Mouse (Mus musculus) erythroblast, embryonic 14.5 days (primary cell): Measurements from ENCODE around the gene Bex4. TPM values are rescaled to one million over a fixed set of nuclear protein-coding genes. Genes with fewer than 3 reads are reported as not detected.
A peak's percentile ranks its signal among the peaks of the same experiment; 100 is the strongest.
"Not testable (repeated sequence)": the region's sequence is repeated elsewhere in the genome, so short reads cannot be mapped to it uniquely, and the experiment has no call there.

Experiments
- H3K27me3 ChIP-seq: 2 replicates; pipeline ENCODE4 v1.6.1; 2012; ENCODE audit warnings: inconsistent platforms; ENCODE audit not compliant: control insufficient read depth
- H3K36me3 ChIP-seq: 2 replicates; pipeline ENCODE4 v1.6.1; 2012; ENCODE audit warnings: mild to moderate bottlenecking, inconsistent platforms; ENCODE audit not compliant: control insufficient read depth
- H3K4me1 ChIP-seq: 2 replicates; pipeline ENCODE4 v1.6.1; 2012; ENCODE audit warnings: inconsistent platforms; ENCODE audit not compliant: control insufficient read depth
- H3K4me3 ChIP-seq: replicated peaks from 2 replicates; pipeline ENCODE3; 2012; ENCODE audit warnings: moderate library complexity, mild to moderate bottlenecking, inconsistent platforms
- H3K9me3 ChIP-seq: 2 replicates; pipeline ENCODE4 v1.6.1; 2012; ENCODE audit warnings: low read length, inconsistent platforms, mixed read lengths; ENCODE audit not compliant: control insufficient read depth
- GATA1 ChIP-seq: IDR thresholded peaks from 2 replicates; pipeline ENCODE4 v1.6.1; 2012; ENCODE audit warnings: low read length, inconsistent platforms, mixed read lengths
- TAL1 ChIP-seq: IDR thresholded peaks from 3 replicates; pipeline ENCODE4 v1.6.1; 2012; ENCODE audit warnings: low read length, inconsistent platforms, mixed read lengths
- polyA plus RNA-seq: library from polyadenylated mRNA; stranded (reverse); fragments of >175 nt; gene quantifications from 2 replicates; pipeline ENCODE4 v1.2.3, GENCODE M21; 2012

The Bex4 gene
- polyA plus RNA-seq, 1 experiment: 7.0 TPM

DNA sequence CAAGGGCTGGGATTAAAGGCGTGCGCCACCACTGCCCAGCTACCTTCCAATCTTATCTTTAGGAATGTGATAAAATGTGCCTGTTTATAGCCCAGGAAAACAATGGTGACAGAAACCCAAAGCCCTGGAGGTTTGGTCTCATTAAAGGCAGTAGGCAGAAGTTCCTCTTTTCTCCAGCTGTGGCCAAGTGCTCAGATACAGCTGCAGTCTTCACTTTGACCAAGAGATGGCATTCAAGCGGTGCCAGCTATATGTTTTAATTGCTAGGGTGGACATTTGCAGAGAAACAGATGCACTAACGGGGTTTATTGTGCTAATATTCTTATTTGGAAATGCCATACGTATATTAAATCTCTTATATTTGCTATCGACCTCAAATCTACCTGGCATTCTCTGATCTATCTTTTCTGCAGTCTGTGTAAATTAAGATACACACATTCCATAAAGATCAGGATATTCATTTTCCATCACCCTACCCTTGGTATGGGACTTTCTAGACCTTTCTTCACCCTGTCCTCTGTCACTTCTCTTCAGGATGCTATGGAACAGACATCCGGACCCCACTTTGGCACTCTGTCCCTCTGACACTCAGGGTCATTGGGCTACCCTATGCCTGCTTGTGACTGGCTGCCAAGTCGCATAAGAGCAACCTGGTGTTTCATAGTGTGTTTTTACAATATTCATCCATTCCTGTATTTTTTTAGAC, 11.6 kb upstream of the Bex4 start:
- TF ChIP-seq GATA1 (no peak), TAL1 (no peak)
- Histone ChIP-seq H3K4me1 (peaks cover 8% of the 10 kb centered on the region), H3K4me3 (no peak overlapping the region), H3K36me3 (no peaks in the 10 kb centered on the region), H3K9me3 (no peaks in the 10 kb centered on the region), H3K27me3 (no peaks in the 10 kb centered on the region)

DNA sequence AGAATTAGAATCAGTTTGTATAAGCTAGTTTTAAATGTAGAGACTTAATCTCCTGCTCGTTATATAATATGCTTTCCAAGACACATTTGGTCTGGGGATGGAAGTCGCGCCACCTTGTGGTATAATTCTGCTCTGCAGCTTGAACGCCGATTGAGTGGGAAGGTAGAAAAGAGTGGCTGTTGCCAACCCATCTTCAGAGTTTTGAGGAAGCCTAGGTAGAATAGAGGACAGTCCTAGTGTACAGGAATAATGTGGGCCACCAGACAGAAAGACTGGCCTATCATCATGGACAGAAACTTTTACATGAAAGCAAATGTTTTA, 11.1 kb upstream of the Bex4 start:
- no peaks in the 10 kb centered on the region for H3K9me3 ChIP-seq

DNA sequence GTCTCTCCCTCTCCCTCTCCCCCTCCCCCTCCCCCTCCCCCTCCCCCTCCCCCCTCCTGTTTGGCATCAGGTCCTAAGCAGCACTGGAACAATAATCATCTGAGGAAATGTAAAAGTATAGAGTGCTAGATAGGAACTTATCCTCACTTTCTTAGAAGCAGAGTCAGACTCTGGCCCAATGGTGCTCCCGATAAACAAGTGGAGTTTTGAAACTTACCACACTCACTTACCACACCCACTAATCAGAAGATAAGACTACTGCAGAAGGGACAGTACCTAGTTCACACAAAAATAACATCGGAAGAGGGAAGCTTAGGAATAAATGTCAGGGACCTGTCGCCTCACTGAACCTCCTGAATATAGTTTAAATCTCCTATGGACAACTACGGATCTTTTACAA, 3.2 kb upstream of the Bex4 start:
- Histone ChIP-seq H3K4me1 (peaks cover 47% of the 10 kb centered on the region), H3K36me3 (peaks cover 3% of the 10 kb centered on the region), H3K4me3 (no peak overlapping the region), H3K27me3 (no peaks in the 10 kb centered on the region), H3K9me3 (no peaks in the 10 kb centered on the region)
- TF ChIP-seq TAL1 (peak; percentile 38; the same call in 2 of the 3 replicates), GATA1 (peak; percentile 52; the same call in 1 of the 2 replicates)

More for the DNA sequence above, 11.1 kb upstream of the Bex4 start:
- Histone ChIP-seq H3K4me1 (peaks cover 8% of the 10 kb centered on the region), H3K4me3 (no peak overlapping the region), H3K27me3 (no peaks in the 10 kb centered on the region), H3K36me3 (no peaks in the 10 kb centered on the region)
- TF ChIP-seq GATA1 (no peak), TAL1 (no peak)

DNA sequence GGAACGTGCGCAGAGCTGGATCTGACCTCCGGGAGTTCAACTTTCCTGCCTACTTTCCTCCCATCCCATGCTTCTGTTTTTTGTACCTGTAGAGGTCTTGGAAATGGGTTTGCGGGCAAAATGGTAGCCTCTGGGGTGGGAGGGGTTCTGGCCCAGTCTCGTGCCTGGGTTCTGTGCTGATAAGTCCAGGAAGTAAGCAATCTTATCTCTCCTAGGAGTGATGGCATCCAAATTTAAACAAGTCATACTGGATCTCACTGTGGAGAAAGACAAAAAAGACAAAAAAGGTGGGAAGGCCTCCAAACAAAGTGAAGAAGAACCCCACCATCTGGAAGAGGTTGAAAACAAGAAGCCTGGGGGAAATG, 826 bp downstream of the Bex4 start:
- not testable (repeated sequence) for H3K27me3 ChIP-seq

DNA sequence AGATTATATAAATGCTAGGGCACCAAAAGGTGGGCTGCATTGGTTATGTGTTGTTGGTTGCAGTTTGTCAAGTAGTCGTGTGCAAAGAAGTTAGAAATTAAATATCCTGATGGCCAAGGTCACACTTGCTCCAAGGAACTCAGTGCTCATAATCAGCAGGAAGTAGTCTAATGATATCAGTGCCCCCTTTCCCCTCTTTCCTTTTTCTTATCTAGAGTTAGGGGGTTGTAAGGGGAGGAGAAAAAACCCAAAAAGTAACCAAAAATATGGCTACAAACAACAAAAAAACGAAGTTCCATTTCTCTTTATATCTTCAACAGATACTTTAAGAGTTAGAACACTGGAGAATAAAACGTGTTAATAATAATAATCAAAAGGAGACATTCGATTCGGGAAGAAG, 2.6 kb downstream of the Bex4 start:
- no peaks in the 10 kb centered on the region for H3K27me3 ChIP-seq
- peaks cover 18% of the 10 kb centered on the region for H3K36me3 ChIP-seq
- TF ChIP-seq GATA1 (no peak), TAL1 (no peak)
- peak overlapping the region; percentile 16 for H3K4me3 ChIP-seq
- no peaks in the 10 kb centered on the region for H3K9me3 ChIP-seq
- H3K4me1 ChIP-seq: peaks cover 27% of the 10 kb centered on the region

More for the DNA sequence above, 826 bp downstream of the Bex4 start:
- H3K9me3 ChIP-seq: not testable (repeated sequence)
- H3K4me1 ChIP-seq: peaks cover 43% of the 10 kb centered on the region
- H3K4me3 ChIP-seq: peak overlapping the region; percentile 78
- peaks cover 18% of the 10 kb centered on the region for H3K36me3 ChIP-seq

DNA sequence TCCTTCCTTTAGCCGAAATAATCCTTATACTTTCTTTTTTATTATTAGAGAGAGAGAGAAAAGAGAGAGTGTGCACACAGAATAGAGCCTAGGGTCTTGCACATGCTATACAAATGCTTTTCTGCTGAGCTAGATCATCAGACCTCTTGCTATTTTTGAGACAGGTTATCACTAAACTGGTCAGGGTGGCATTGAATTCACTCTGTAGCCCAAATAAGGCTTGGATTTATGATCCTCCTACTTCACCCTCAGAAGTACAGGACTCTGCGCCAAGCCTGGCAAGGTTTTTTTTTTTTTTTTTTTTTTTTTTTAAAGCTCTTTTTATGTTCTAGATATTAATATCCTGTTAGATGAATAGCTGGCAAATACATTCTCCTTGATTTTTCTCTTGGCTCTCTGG, 4.9 kb downstream of the Bex4 start:
- peaks cover 18% of the 10 kb centered on the region for H3K36me3 ChIP-seq
- no peak for TF ChIP-seq GATA1
- TF ChIP-seq TAL1: no peak
- no peaks in the 10 kb centered on the region for H3K9me3 ChIP-seq
- peaks cover 8% of the 10 kb centered on the region for H3K4me1 ChIP-seq
- no peak overlapping the region for H3K4me3 ChIP-seq
- H3K27me3 ChIP-seq: no peaks in the 10 kb centered on the region

DNA sequence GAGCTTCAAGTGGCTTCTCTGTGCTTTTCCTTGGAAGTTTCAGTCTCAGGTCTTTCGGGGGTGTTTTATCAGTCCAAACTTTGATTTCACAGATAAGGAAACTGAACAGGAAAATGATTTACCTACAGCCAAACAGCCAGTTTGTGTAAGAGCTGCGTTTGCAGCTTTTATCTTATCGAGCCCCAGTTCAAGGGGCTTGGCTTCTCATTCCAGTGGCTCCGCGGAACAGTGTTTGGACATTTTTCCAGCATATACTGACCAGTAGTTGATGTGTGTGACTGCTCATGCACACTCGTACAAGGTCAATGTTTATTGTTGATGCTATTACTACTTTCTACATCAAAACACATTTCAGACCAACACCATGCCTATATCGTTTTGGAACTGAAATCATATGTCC, 5.4 kb downstream of the Bex4 start:
- Histone ChIP-seq H3K4me3 (no peak overlapping the region), H3K27me3 (no peaks in the 10 kb centered on the region), H3K4me1 (peaks cover 8% of the 10 kb centered on the region), H3K36me3 (peaks cover 18% of the 10 kb centered on the region), H3K9me3 (no peaks in the 10 kb centered on the region)
- TF ChIP-seq TAL1 (no peak), GATA1 (no peak)

DNA sequence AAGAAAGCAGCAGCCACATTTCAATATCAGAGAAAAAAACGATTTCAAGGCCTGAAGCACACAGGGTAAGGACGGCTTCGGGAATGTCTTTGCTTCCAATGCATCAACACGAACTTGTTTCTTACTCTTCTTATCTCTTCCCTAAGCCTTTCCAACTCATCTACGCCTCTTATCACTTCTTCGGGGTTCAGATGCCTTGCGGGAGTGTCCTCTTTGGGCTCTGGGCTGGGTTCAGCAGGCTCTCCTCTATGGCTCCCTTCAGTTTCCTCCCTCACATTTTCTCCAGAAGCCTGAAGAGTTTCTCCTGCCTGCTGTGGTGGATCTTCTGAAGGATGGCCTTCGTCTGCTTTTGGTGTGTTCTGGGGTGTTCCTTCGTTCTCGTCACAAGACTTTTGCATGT, 31.8 kb downstream of the Bex4 start:
- Histone ChIP-seq H3K4me3 (peak overlapping the region; percentile 89), H3K27me3 (0 out of 2 replicates have a peak, but pooled peaks cover 1% of the 10 kb centered on the region), H3K4me1 (peaks cover 15% of the 10 kb centered on the region), H3K9me3 (no peaks in the 10 kb centered on the region), H3K36me3 (peaks cover 14% of the 10 kb centered on the region)
- no peak for TF ChIP-seq TAL1
- TF ChIP-seq GATA1: peak; percentile 46; the same call in 1 of the 2 replicates

DNA sequence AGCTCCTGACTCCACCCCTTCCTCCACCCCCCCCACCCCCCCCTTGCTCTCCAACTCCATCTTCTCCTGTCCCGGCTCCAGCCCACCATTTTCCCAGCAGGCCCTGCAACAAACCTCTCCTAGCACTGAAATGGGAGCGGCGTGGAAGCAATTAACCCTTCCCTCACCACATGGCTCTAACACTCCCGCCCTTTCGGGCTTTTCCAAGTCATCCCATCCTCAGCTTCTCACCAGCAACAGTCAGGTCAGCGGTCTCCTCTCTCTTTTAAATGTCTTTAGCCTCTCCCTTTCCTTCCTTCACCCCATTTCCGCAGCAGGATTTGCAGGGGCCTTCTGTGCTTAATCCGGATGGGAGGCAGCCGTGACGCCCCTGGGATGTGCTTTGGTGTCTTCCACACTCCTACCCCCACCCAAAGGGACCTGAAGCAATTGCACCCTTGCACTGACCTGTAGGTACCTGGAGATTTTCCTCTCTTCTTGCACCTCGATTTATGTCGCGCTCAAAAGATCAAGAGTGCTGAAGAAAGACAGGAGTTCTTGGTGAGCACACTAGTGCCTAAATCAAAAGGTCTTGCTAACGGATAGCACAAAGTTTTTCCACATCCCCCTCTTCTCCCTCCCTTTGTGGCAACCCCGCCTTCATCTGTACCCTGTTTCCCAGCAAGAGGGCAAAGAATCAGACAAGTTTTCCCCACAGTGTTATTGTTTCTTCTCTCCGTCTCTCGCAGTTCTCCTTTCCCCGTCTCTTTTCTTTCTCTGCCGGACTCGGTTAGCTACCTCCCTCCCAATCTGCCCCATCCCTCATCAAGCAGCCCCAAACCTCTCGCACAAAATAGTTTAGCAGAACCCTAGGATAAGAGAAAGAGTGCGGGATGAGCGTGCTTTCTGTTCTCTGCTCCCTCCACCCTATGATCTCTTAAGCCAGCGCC, 32.7 kb downstream of the Bex4 start:
- TF ChIP-seq TAL1 (no peak), GATA1 (no peak)
- Histone ChIP-seq H3K27me3 (0 out of 2 replicates have a peak, but pooled peaks cover 2% of the 10 kb centered on the region), H3K4me1 (peaks cover 15% of the 10 kb centered on the region), H3K9me3 (no peaks in the 10 kb centered on the region), H3K36me3 (peaks cover 14% of the 10 kb centered on the region), H3K4me3 (peak overlapping the region; percentile 89)
